Mouse (Mus musculus): Measurements from ENCODE around the gene Klhl36. TPM values are rescaled to one million over a fixed set of nuclear protein-coding genes. Genes with fewer than 3 reads are reported as not detected.
"Not testable (repeated sequence)": the region's sequence is repeated elsewhere in the genome, so short reads cannot be mapped to it uniquely, and the experiment has no call there.

The Klhl36 gene
- polyA plus RNA-seq, 1 experiment from 2014 or later = 5.1 TPM

DNA sequence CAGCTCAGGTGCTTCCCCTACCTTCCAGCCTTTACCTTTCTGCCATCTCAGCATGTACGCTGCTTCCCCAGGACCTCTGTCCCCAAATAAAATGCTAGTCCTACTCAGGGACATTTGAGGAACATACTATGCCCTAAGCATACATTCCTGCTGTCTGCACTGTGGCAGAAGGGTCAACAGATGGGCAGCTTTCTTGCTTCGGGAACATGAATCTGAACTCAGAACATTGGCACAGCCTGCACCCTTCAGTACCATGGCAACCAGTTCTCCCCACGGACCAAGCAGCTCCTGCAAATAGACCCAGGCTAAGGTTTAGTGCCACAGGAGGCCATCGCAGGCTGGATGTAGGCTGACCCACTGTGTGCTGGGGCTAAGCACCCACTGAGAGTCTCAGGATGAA is 25.2 kb upstream of the Klhl36 start:
- Histone ChIP-seq H3K36me3 (0 out of 2 replicates have a peak, but pooled peaks cover 6% of the 10 kb centered on the region), H3K27me3 (peaks cover 31% of the 10 kb centered on the region), H3K4me2 (no peak overlapping the region; the same call in 1 of the 2 replicates), H3K27ac (no peak overlapping the region), H3K9me3 (replicated peaks) (no peaks in the 10 kb centered on the region), H3K4me3 (replicated peaks) (no peak overlapping the region), H3K4me1 (replicated peaks) (peaks cover 78% of the 10 kb centered on the region), H3K9ac (no peak overlapping the region)
- DNase-seq = no peak
- 68% methylated on average over 4 of the region's 4 CpGs for WGBS (ENCODE audit: insufficient replicate concordance)
- ATAC-seq (ENCODE audit: low read depth) = no peak

DNA sequence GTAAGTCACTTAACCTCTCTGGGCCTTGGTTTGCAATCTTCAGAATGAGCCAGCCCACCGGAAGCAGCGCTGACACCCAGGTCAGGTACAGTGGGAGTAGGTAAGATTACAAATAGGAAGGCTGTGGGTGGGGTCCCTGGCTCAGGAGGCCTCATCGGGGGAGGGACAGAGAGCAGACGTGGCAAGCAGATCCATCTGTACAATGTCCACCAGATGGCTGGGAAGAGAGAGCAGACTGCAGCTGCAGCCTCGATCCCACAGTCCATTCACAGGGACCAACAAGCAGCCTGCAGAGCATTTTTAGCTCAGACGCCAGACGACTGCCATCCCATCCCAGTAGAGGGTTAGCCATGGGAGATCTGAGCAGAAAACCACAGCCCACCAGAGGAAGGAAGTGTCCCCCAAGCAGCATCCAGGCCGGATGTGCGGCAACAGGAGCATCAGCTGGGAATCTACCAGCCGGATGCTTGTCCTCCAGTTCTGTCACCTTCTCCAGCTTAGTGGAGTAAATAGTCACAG is 24.5 kb upstream of the Klhl36 start:
- Histone ChIP-seq H3K4me2 (peak overlapping the region; percentile 85), H3K4me3 (replicated peaks) (peak overlapping the region; percentile 69), H3K27ac (peak overlapping the region; percentile 39; the same call in 1 of the 2 replicates), H3K9me3 (replicated peaks) (no peaks in the 10 kb centered on the region), H3K36me3 (0 out of 2 replicates have a peak, but pooled peaks cover 6% of the 10 kb centered on the region), H3K9ac (peak overlapping the region; percentile 41), H3K4me1 (replicated peaks) (peaks cover 73% of the 10 kb centered on the region), H3K27me3 (peaks cover 31% of the 10 kb centered on the region)
- WGBS (ENCODE audit: insufficient replicate concordance) = 13% methylated on average over 10 of the region's 10 CpGs
- no peak for ATAC-seq (ENCODE audit: low read depth)
- no peak for DNase-seq

DNA sequence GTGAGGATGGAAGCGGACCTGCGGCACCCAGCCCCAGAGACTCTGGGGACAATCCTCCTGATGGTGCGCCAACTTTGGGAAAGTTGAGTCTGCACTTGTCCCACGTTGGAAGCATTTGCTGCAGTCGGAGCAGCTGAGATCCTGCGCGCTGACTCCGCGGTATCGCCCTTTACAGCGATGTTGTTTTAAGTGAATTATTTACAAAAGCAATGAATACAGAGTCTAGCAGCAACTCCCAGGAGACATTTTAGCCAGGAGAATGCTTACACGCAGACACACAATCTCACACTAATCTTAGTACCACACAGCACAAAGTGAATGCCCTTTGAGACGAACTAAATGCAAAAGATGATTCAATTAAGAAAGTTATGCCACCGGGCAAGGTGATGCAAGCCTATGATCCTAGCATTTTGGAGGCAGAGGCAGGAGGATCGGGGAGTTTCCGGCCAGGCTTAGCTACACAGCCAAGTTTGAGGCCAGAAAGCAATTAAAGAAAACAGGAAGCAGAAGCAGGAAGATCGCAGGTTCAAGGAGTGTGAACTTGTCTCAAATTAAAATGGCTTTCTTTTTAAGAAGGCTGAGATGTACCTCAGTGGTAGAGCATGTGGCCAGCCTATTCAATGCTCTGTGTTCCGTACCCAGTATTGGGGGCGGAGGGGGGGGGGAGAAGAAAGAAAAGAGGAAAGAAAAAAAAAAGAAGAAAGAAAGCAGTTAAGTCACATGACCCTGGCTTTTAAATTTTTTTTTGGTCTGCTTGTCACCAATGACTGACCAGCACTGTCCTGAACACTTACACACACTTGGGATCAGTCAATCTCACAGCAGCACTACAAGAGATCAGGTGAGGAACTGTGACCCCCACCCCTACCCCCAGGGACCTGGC is 23.7 kb upstream of the Klhl36 start:
- peaks cover 31% of the 10 kb centered on the region for H3K27me3 ChIP-seq
- peak overlapping the region; percentile 69 for H3K4me3 ChIP-seq (replicated peaks)
- peak overlapping the region; percentile 30 for H3K27ac ChIP-seq
- H3K4me2 ChIP-seq = peak overlapping the region; percentile 85
- peaks cover 65% of the 10 kb centered on the region for H3K4me1 ChIP-seq (replicated peaks)
- H3K9me3 ChIP-seq (replicated peaks) = no peaks in the 10 kb centered on the region
- ATAC-seq (ENCODE audit: low read depth) = no peak
- 0 out of 2 replicates have a peak, but pooled peaks cover 6% of the 10 kb centered on the region for H3K36me3 ChIP-seq
- WGBS (ENCODE audit: insufficient replicate concordance) = 30% methylated on average over 19 of the region's 19 CpGs
- peak overlapping the region; percentile 74 for H3K9ac ChIP-seq
- no peak for DNase-seq

DNA sequence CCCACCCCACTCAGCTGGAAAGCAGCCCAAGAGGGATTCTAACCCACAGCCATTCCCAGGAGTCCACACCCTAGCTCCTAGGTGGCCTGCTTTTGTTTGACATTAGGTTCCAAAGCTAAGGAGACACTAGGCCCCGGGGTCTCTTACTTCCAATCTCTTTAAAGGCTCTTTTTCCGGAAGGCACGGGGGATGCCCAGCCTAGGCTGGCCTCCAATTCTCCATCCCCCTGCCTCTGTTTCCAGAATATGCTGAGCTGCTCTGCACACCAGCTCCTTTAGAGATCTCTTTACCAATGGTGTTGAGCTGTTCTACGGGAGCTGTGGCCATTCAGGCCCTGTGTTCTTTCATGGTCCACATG is 23.1 kb upstream of the Klhl36 start:
- Histone ChIP-seq H3K9ac (peak overlapping the region; percentile 74), H3K27me3 (peaks cover 31% of the 10 kb centered on the region), H3K4me1 (replicated peaks) (peaks cover 60% of the 10 kb centered on the region), H3K9me3 (replicated peaks) (no peaks in the 10 kb centered on the region), H3K4me3 (replicated peaks) (peak overlapping the region; percentile 69), H3K27ac (peak overlapping the region; percentile 30), H3K4me2 (peak overlapping the region; percentile 85), H3K36me3 (0 out of 2 replicates have a peak, but pooled peaks cover 6% of the 10 kb centered on the region)
- ATAC-seq (ENCODE audit: low read depth) = no peak
- 57% methylated on average over 4 of the region's 4 CpGs for WGBS (ENCODE audit: insufficient replicate concordance)
- no peak for DNase-seq

DNA sequence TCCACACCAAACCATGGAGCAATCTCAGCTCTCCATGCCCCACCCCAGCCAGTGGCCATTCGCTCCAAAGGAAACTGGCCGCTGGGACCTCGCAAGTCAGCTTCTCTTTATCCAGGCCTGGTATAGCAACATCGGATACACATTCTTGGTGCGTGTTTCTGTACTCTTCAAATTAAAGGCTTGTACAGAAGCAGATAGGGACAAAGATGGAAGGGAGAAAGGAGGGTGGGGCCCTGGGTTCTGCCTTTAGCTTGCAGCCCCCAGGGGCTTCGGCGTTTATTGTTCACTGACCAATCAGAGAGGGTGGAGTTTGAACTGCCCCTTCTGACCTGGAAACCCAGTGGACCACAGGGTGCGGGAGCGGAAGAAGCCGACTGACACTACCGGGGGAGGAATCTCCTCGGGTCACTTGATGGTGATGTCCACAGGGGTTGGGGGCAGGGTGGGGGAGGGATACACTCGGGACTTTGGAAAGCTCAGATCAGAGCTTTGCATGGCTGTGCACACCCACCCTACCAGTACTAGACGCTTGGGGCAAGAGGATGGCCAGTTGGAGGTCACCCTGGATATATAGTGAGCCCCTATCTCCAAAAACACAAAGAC is 22.5 kb upstream of the Klhl36 start:
- DNase-seq = no peak
- Histone ChIP-seq H3K9me3 (replicated peaks) (no peaks in the 10 kb centered on the region), H3K36me3 (0 out of 2 replicates have a peak, but pooled peaks cover 6% of the 10 kb centered on the region), H3K27ac (peak overlapping the region; percentile 30), H3K27me3 (peaks cover 33% of the 10 kb centered on the region), H3K4me1 (replicated peaks) (peaks cover 59% of the 10 kb centered on the region), H3K9ac (peak overlapping the region; percentile 74), H3K4me2 (peak overlapping the region; percentile 85), H3K4me3 (replicated peaks) (peak overlapping the region; percentile 69)
- ATAC-seq (ENCODE audit: low read depth) = no peak
- WGBS (ENCODE audit: insufficient replicate concordance) = 16% methylated on average over 14 of the region's 14 CpGs

DNA sequence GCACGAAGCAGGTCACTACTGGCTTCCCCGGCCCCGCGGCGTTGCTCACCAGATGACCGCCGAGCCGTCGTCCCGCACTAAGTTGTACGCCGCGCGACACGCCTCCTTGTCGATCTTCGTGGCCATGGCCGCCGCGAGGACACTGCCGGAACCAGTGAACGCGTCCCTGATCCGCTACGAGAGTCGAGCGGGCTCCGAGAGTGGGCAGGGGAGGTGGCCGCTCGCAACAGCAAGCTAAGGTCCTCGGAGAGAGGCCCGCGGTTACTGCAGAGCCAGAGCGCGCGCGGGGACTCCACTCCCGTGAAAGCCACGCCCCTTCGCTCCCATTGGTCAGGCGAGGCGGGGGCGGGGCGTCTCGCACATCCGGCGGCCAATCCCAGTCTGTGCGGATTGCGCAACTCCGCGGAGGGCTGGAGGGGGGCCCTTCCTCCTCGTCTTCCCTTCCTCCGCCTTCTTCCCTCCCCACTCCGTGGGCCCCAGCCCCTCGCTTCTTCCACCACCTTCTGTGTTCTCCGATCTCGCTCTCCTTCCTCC is 21.7 kb upstream of the Klhl36 start, which contains the start of gene Cotl1:
Gene Cotl1 (minus strand): TSS at position 270 of the 534 bp plus-strand sequence.
- peak; percentile 92 for DNase-seq
- Histone ChIP-seq H3K9me3 (replicated peaks) (no peaks in the 10 kb centered on the region), H3K27ac (peak within 1 kb of the TSS; percentile 64), H3K9ac (peak within 1 kb of the TSS; percentile 74), H3K4me3 (replicated peaks) (peak within 1 kb of the TSS; percentile 69), H3K4me1 (replicated peaks) (peaks cover 53% of the 10 kb centered on the region), H3K4me2 (peak within 1 kb of the TSS; percentile 85), H3K27me3 (peaks cover 39% of the 10 kb centered on the region), H3K36me3 (0 out of 2 replicates have a peak, but pooled peaks cover 6% of the 10 kb centered on the region)
- WGBS (ENCODE audit: insufficient replicate concordance) = under 1% methylated on average over 49 of the region's 57 CpGs
- peak; percentile 90 for ATAC-seq (ENCODE audit: low read depth)

DNA sequence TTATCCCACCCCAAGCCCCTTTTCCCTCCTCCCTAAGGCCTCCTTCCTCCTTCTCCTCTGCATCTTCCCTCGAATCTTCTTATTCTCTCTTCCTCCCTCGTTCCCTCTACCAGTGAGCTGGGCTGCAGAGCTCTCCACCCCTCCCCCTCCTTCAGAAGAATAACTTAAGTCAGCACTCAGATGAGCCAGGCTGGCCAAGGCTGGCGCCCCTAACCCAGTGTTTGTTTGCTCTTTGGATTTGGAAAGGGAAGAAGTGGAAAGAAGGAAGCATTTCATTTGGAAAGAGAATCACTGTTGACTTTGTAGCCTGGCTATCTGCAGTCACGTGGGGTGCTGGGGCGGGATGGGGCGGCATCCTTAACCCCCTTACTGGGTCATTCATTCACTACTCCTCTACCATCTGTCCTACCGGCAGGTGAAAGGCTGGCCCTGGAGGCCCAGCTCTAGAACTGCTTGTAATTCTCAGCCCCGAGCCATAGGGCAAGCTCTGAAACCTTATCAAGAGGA is 21.1 kb upstream of the Klhl36 start:
- H3K27ac ChIP-seq = peak overlapping the region; percentile 64
- H3K36me3 ChIP-seq = 0 out of 2 replicates have a peak, but pooled peaks cover 6% of the 10 kb centered on the region
- 12% methylated on average over 8 of the region's 8 CpGs for WGBS (ENCODE audit: insufficient replicate concordance)
- peak overlapping the region; percentile 58 for H3K9ac ChIP-seq
- H3K4me2 ChIP-seq = peak overlapping the region; percentile 85
- ATAC-seq (ENCODE audit: low read depth) (peak; percentile 21; the same call in 1 of the 2 replicates), DNase-seq (no peak)
- no peaks in the 10 kb centered on the region for H3K9me3 ChIP-seq (replicated peaks)
- H3K27me3 ChIP-seq = peaks cover 41% of the 10 kb centered on the region
- H3K4me3 ChIP-seq (replicated peaks) = peak overlapping the region; percentile 69
- peaks cover 53% of the 10 kb centered on the region for H3K4me1 ChIP-seq (replicated peaks)

DNA sequence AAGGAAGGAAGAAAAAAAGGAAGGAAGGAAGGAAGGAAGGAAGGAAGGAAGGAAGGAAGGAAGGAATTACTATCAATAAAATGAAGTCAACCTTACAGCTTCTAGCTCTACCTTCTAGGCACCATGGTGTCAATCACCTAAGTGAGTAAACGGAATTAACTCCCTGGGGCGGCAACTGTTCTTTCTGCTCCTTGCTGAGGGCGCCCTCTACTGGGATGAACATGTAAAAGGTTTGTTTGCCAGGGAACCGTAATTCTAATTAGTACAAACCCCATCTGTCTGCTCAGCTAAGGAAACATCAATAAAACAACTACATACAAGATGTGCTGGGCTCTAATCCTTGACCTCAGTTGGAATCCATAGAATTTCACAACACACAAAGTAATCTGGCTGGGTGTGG is 18.6 kb upstream of the Klhl36 start:
- ATAC-seq (ENCODE audit: low read depth) (no peak), DNase-seq (peak; percentile 52)
- Histone ChIP-seq H3K4me2 (no peak overlapping the region), H3K9me3 (replicated peaks) (no peaks in the 10 kb centered on the region), H3K27ac (no peak overlapping the region), H3K4me3 (replicated peaks) (no peak overlapping the region), H3K4me1 (replicated peaks) (peaks cover 37% of the 10 kb centered on the region), H3K27me3 (peaks cover 27% of the 10 kb centered on the region), H3K36me3 (no peaks in the 10 kb centered on the region), H3K9ac (no peak overlapping the region)
- WGBS (ENCODE audit: insufficient replicate concordance) = 2% methylated on average over 4 of the region's 4 CpGs

DNA sequence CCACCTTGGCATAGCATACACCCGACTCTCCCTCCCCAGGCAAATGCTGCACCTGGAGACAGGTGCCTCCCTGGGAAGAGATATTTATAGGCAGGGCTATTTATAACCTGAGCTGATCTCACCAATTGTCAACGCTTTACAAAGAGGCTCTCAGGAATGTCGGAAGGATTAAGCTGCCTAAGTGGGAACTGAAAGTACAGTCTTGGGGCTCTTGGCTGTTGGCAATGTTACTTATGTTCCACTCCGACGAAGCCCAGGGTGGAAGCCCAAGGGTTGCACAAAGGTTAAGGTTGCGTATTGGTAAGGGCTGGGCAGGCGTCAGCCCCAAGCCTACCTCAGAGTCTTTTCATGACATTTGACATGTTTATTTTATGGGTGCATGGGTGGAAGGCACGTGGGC is 17.5 kb upstream of the Klhl36 start:
- no peak for DNase-seq
- Histone ChIP-seq H3K27me3 (peaks cover 15% of the 10 kb centered on the region), H3K9ac (no peak overlapping the region), H3K9me3 (replicated peaks) (peaks cover 6% of the 10 kb centered on the region; the same call in 1 of the 2 replicates), H3K27ac (no peak overlapping the region), H3K4me3 (replicated peaks) (no peak overlapping the region), H3K36me3 (no peaks in the 10 kb centered on the region), H3K4me1 (replicated peaks) (peaks cover 26% of the 10 kb centered on the region), H3K4me2 (no peak overlapping the region)
- no peak for ATAC-seq (ENCODE audit: low read depth)
- WGBS (ENCODE audit: insufficient replicate concordance) = 46% methylated on average over 8 of the region's 8 CpGs

DNA sequence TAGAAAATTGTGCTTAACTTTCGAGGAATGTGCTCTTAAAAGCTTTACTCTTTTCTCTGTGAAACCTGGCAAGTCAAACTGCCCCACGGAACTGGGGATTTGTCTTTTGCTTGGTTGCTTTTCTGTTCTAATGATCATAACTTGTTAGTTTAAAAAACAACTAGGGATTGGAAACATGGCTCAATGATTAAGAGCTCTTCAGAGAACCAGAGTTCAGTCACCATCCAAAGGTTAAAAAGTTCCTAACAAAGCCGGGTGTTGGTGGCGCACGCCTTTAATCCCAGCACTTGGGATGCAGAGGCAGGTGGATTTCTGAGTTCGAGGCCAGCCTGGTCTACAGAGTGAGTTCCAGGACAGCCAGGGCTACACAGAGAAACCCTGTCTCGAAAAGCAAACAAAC is 16.3 kb upstream of the Klhl36 start:
- H3K4me1 ChIP-seq (replicated peaks) = peaks cover 16% of the 10 kb centered on the region
- DNase-seq; H3K36me3 ChIP-seq; H3K27ac ChIP-seq; H3K4me2 ChIP-seq; H3K27me3 ChIP-seq; H3K9me3 ChIP-seq (replicated peaks); ATAC-seq (ENCODE audit: low read depth); H3K9ac ChIP-seq; H3K4me3 ChIP-seq (replicated peaks): not testable (repeated sequence)
- WGBS (ENCODE audit: insufficient replicate concordance) = 65% methylated on average over 7 of the region's 7 CpGs

All from liver, embryonic 13.5 days (tissue).